Mouse (Mus musculus): ENCODE measurements around the gene Mak. TPM values are rescaled to one million over a fixed set of nuclear protein-coding genes. Genes with fewer than 3 reads are reported as not detected.
"Not testable (repeated sequence)": the region's sequence is repeated elsewhere in the genome, so short reads cannot be mapped to it uniquely, and the experiment has no call there.

The Mak gene
- total and polyA plus RNA-seq, 2 experiments, result under 0.01 TPM; not detected in 1

GRCm38 (mm10) chr13:40988418-40988817, 91.1 kb downstream of the Mak start:
- H3K27ac ChIP-seq (replicated peaks; ENCODE audit: insufficient read depth, low read depth, low read length), result no peak overlapping the region
- 36% methylated on average over 2 of the region's 2 CpGs for WGBS
- no peak for DNase-seq (ENCODE audit: extremely low read depth, low read depth, low spot score)
- H3K27me3 ChIP-seq (ENCODE audit: control insufficient read depth, insufficient read depth, low read length), result no peaks in the 10 kb centered on the region
- H3K9ac ChIP-seq (ENCODE audit: low read depth, low read length), result no peak overlapping the region
- no peaks in the 10 kb centered on the region for H3K36me3 ChIP-seq (ENCODE audit: control insufficient read depth, insufficient read depth, low read length)
- H3K79me2 ChIP-seq (ENCODE audit: control insufficient read depth, insufficient read depth, low read length), result no peaks in the 10 kb centered on the region
- TF ChIP-seq CTCF (IDR thresholded peaks at IDR 0.05; ENCODE audit: low read depth, low read length), result no peak
- TF ChIP-seq POLR2A (IDR thresholded peaks at IDR 0.05; ENCODE audit: extremely low read depth, insufficient read depth, low read length), result no peak
- no peaks in the 10 kb centered on the region for H3K4me1 ChIP-seq (ENCODE audit: control insufficient read depth, insufficient read depth, low read length)
- no peak overlapping the region for H3K4me3 ChIP-seq (ENCODE audit: insufficient read depth, low read depth, low read length)

DNA sequence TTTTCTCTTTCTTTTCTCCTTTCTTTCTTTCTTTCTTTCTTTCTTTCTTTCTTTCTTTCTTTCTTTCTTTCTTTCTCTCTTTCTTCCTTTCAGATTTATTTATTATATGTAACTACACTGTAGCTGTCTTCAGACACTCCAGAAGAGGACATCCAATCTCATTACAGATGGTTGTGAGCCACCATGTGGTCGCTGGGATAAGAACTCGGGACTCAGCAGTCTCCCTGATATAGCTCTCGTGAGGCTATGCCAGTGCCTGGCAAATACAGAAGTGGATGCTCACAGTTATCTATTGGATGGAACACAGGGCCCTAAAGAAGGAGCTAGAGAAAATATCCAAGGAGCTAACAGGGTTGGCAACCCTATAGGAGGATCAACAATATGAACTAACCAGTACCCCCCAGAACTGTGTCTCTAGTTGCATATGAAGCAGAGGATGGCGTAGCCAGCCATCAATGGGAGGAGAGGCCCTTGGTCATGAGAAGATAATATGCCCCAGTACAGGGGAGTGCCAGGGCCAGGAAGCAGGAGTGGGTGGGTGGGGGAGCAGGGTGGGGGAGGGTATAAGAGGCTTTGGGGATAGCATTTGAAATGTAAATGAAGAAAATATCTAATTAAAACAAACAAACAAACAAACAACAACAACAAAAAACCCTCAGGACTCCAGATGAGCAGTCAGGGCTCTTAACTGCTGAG, 91.8 kb downstream of the Mak start:
- H3K9ac ChIP-seq (ENCODE audit: low read depth, low read length); H3K4me1 ChIP-seq (ENCODE audit: control insufficient read depth, insufficient read depth, low read length); H3K27ac ChIP-seq (replicated peaks; ENCODE audit: insufficient read depth, low read depth, low read length); DNase-seq (ENCODE audit: extremely low read depth, low read depth, low spot score); H3K4me3 ChIP-seq (ENCODE audit: insufficient read depth, low read depth, low read length); H3K79me2 ChIP-seq (ENCODE audit: control insufficient read depth, insufficient read depth, low read length); H3K36me3 ChIP-seq (ENCODE audit: control insufficient read depth, insufficient read depth, low read length); H3K27me3 ChIP-seq (ENCODE audit: control insufficient read depth, insufficient read depth, low read length): not testable (repeated sequence)
- 68% methylated on average over 4 of the region's 4 CpGs for WGBS

DNA sequence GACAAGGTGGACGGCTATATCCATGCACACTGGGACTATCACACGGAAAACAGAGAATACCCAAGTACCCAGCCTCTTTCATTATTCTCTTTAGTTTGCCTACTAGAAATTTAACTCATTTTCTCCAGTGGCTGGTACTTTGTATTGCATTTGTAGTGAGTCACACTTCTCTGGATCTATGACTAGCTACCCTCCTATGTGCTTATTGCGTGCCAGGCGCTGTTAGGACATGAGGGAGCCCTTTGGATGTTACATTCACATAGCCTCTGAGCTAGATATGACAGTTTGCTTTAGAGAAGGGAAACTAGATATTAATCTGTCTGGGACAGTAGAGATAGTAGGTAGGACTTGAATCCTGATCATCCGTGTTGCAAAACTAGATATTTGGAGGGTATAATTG, 93.4 kb downstream of the Mak start:
- Histone ChIP-seq H3K4me1 (ENCODE audit: control insufficient read depth, insufficient read depth, low read length) (no peaks in the 10 kb centered on the region), H3K79me2 (ENCODE audit: control insufficient read depth, insufficient read depth, low read length) (no peaks in the 10 kb centered on the region), H3K36me3 (ENCODE audit: control insufficient read depth, insufficient read depth, low read length) (no peaks in the 10 kb centered on the region), H3K9ac (ENCODE audit: low read depth, low read length) (no peak overlapping the region), H3K27ac (replicated peaks; ENCODE audit: insufficient read depth, low read depth, low read length) (no peak overlapping the region), H3K27me3 (ENCODE audit: control insufficient read depth, insufficient read depth, low read length) (no peaks in the 10 kb centered on the region), H3K4me3 (ENCODE audit: insufficient read depth, low read depth, low read length) (no peak overlapping the region)
- 96% methylated on average over 5 of the region's 5 CpGs for WGBS
- DNase-seq (ENCODE audit: extremely low read depth, low read depth, low spot score), result no peak
- TF ChIP-seq CTCF (IDR thresholded peaks at IDR 0.05; ENCODE audit: low read depth, low read length) (no peak), POLR2A (IDR thresholded peaks at IDR 0.05; ENCODE audit: extremely low read depth, insufficient read depth, low read length) (no peak)

- H3K9ac ChIP-seq (ENCODE audit: low read depth, low read length), result no peak overlapping the region
- H3K79me2 ChIP-seq (ENCODE audit: control insufficient read depth, insufficient read depth, low read length), result no peaks in the 10 kb centered on the region
- DNase-seq (ENCODE audit: extremely low read depth, low read depth, low spot score), result no peak
- no peaks in the 10 kb centered on the region for H3K27me3 ChIP-seq (ENCODE audit: control insufficient read depth, insufficient read depth, low read length)
- WGBS, result 94% methylated on average over 1 of the region's 1 CpGs
- H3K36me3 ChIP-seq (ENCODE audit: control insufficient read depth, insufficient read depth, low read length), result no peaks in the 10 kb centered on the region
- no peak overlapping the region for H3K27ac ChIP-seq (replicated peaks; ENCODE audit: insufficient read depth, low read depth, low read length)
- TF ChIP-seq CTCF (IDR thresholded peaks at IDR 0.05; ENCODE audit: low read depth, low read length), result no peak
- TF ChIP-seq POLR2A (IDR thresholded peaks at IDR 0.05; ENCODE audit: extremely low read depth, insufficient read depth, low read length), result no peak
- no peak overlapping the region for H3K4me3 ChIP-seq (ENCODE audit: insufficient read depth, low read depth, low read length)
- 0 out of 2 replicates have a peak, but pooled peaks cover 2% of the 10 kb centered on the region for H3K4me1 ChIP-seq (ENCODE audit: control insufficient read depth, insufficient read depth, low read length)
These were observed 96.7 kb downstream of the Mak start for GRCm38 (mm10) chr13:40982759-40983158.

DNA sequence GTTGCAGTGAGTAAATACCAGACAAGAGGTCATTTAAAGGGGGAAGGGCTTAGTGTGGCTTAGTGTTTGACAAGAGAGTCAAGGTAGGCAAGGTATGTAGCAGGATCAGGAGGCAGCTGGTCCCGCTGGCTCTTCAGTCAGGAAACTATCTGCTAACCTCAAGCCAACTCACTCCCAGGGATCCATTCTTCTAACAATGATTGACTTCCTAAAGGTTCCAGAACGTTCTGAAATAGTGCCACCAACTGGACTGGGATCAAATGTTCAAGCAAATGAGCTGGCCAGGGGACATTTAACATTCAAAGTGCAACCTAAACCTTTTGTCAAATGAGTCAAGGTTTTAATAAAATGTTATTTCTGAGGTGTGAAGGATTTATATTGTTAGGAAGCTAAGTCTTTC, 100.2 kb downstream of the Mak start:
- WGBS, result 5% methylated on average over 2 of the region's 2 CpGs
- H3K79me2 ChIP-seq (ENCODE audit: control insufficient read depth, insufficient read depth, low read length), result no peaks in the 10 kb centered on the region
- H3K9ac ChIP-seq (ENCODE audit: low read depth, low read length), result no peak overlapping the region
- TF ChIP-seq POLR2A (IDR thresholded peaks at IDR 0.05; ENCODE audit: extremely low read depth, insufficient read depth, low read length) (no peak), CTCF (IDR thresholded peaks at IDR 0.05; ENCODE audit: low read depth, low read length) (0 out of 2 replicates have a peak, but pooled peaks have one; percentile 15)
- H3K27ac ChIP-seq (replicated peaks; ENCODE audit: insufficient read depth, low read depth, low read length), result no peak overlapping the region
- H3K27me3 ChIP-seq (ENCODE audit: control insufficient read depth, insufficient read depth, low read length), result no peaks in the 10 kb centered on the region
- no peak overlapping the region for H3K4me3 ChIP-seq (ENCODE audit: insufficient read depth, low read depth, low read length)
- H3K4me1 ChIP-seq (ENCODE audit: control insufficient read depth, insufficient read depth, low read length), result 0 out of 2 replicates have a peak, but pooled peaks cover 2% of the 10 kb centered on the region
- peak; percentile 83 for DNase-seq (ENCODE audit: extremely low read depth, low read depth, low spot score)
- no peaks in the 10 kb centered on the region for H3K36me3 ChIP-seq (ENCODE audit: control insufficient read depth, insufficient read depth, low read length)

DNA sequence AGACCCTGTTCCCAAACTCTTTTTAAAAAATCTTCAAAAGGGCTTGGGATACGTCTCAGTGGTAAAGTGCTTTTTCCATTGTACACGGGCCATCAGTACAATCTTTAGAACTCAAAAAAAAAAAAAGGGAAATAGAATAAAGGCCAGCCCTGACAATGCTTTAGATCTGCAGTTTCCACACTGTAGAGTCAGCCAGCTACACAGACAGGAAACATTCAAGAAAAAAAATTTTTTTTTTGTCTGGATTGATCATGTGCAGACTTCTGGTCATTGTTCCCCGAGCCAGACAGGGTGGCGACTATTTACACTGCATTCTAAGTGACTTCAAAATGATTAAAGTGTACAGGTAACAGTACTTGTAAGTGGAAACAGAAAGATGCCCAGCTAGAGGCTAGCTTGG, 100.9 kb downstream of the Mak start:
- Histone ChIP-seq H3K4me1 (ENCODE audit: control insufficient read depth, insufficient read depth, low read length) (0 out of 2 replicates have a peak, but pooled peaks cover 2% of the 10 kb centered on the region), H3K79me2 (ENCODE audit: control insufficient read depth, insufficient read depth, low read length) (no peaks in the 10 kb centered on the region), H3K36me3 (ENCODE audit: control insufficient read depth, insufficient read depth, low read length) (no peaks in the 10 kb centered on the region), H3K27ac (replicated peaks; ENCODE audit: insufficient read depth, low read depth, low read length) (no peak overlapping the region), H3K4me3 (ENCODE audit: insufficient read depth, low read depth, low read length) (no peak overlapping the region), H3K27me3 (ENCODE audit: control insufficient read depth, insufficient read depth, low read length) (no peaks in the 10 kb centered on the region), H3K9ac (ENCODE audit: low read depth, low read length) (no peak overlapping the region)
- TF ChIP-seq CTCF (IDR thresholded peaks at IDR 0.05; ENCODE audit: low read depth, low read length), result no peak
- no peak for TF ChIP-seq POLR2A (IDR thresholded peaks at IDR 0.05; ENCODE audit: extremely low read depth, insufficient read depth, low read length)
- 56% methylated on average over 4 of the region's 4 CpGs for WGBS
- DNase-seq (ENCODE audit: extremely low read depth, low read depth, low spot score), result peak; percentile 33
